Mouse (Mus musculus) cerebellum, postnatal 36 days (tissue): ENCODE results near the gene Camkk2.

Source experiments
- DNase-seq, 2 experiments: peaks; one replicate each; pipeline ENCODE4 v3.0.0; 2021 to 2022; ENCODE audit warnings: mixed read lengths in 2 of 2

Camkk2 gene

GRCm38 (mm10) chr5:122695516-122695915 lies 83.7 kb downstream of the Camkk2 start:
- no peak for DNase-seq

- no peak for DNase-seq
These were observed 85.6 kb downstream of the Camkk2 start for GRCm38 (mm10) chr5:122693431-122694207.

- DNase-seq = no peak
These were observed 88.7 kb downstream of the Camkk2 start for GRCm38 (mm10) chr5:122690486-122690885.

GRCm38 (mm10) chr5:122689153-122689552 lies 90.1 kb downstream of the Camkk2 start:
- no peak for DNase-seq

GRCm38 (mm10) chr5:122687391-122687790 lies 91.8 kb downstream of the Camkk2 start:
- no peak for DNase-seq

GRCm38 (mm10) chr5:122683926-122684325 lies 95.3 kb downstream of the Camkk2 start:
- DNase-seq = no peak

GRCm38 (mm10) chr5:122681276-122681675 lies 97.9 kb downstream of the Camkk2 start:
- peak in 1 of 2 experiments; percentile 13 for DNase-seq
